Mouse (Mus musculus) embryonic stem cell, embryonic (primary cell): ENCODE measurements around the gene Npepl1.

Experiments
- CTCF ChIA-PET, 4 experiments: fragments of 300-600 bp in 2 of 4; fragments of 350-600 bp in 2 of 4; sonication (Branson Sonifier 250); formaldehyde crosslinking; loops; one replicate each; lab custom pipeline; 2022; ENCODE audit warnings: inconsistent platforms in 2 of 4; lab: Charles Lee
- POLR2A ChIA-PET, 4 experiments: fragments of 300-600 bp in 2 of 4; fragments of 350-600 bp in 2 of 4; sonication (Branson Sonifier 250); formaldehyde crosslinking; loops; one replicate each; lab custom pipeline; 2022; ENCODE audit warnings: antibody characterized with exemption in 4 of 4, inconsistent platforms in 1 of 4; lab: Charles Lee

Npepl1 gene

GRCm38 (mm10) chr2:174126522-174127375 is 16.6 kb downstream of the Npepl1 start:
- ChIA-PET CTCF (interaction anchor here in 1 of 4 experiments (0.9 kb wide), 1 partner anchor 810 kb away, joined by 3 read pairs; no protein-coding TSS in a partner anchor), POLR2A (interaction anchor here (0.6 to 1.5 kb wide), 12 partner anchors 10 to 766 kb away, joined by 3 to 9 read pairs (median 4); partner anchors contain the start of gene Atp5e (in 1 of the 4))

- ChIA-PET CTCF (interaction anchor here in 1 of 4 experiments (0.9 kb wide), 1 partner anchor 809 kb away, joined by 3 read pairs; no protein-coding TSS in a partner anchor), POLR2A (interaction anchor here in 3 of 4 experiments (0.6 to 1.5 kb wide), 11 partner anchors 9 to 765 kb away, joined by 3 to 9 read pairs (median 4); partner anchors contain the start of gene Atp5e (in 1 of the 3))
These were observed 17.2 kb downstream of the Npepl1 start for GRCm38 (mm10) chr2:174127376-174127713.

GRCm38 (mm10) chr2:174128926-174129325 is 18.8 kb downstream of the Npepl1 start:
- CTCF ChIA-PET, result no interaction called here

GRCm38 (mm10) chr2:174130468-174131097 is 20.4 kb downstream of the Npepl1 start:
- ChIA-PET POLR2A (interaction anchor here in 2 of 4 experiments (0.7 to 1.1 kb wide), 3 partner anchors 20 to 143 kb away, joined by 3 to 6 read pairs (median 3); no protein-coding TSS in a partner anchor), CTCF (no interaction called here)

More at GRCm38 (mm10) chr2:174128926-174129325, 18.8 kb downstream of the Npepl1 start:
- POLR2A ChIA-PET, result interaction anchor here in 2 of 4 experiments (0.9 to 1.1 kb wide), 4 partner anchors 8 to 19 kb away, joined by 3 read pairs; partner anchors contain the start of gene Npepl1 (in 1 of the 2)

GRCm38 (mm10) chr2:174132413-174132969 is 22.3 kb downstream of the Npepl1 start:
- CTCF ChIA-PET, result no interaction called here

GRCm38 (mm10) chr2:174159035-174159434 is 48.9 kb downstream of the Npepl1 start:
- CTCF ChIA-PET, result interaction anchor here in 1 of 4 experiments (0.7 kb wide), 1 partner anchor 349 kb away, joined by 4 read pairs; no protein-coding TSS in a partner anchor
- POLR2A ChIA-PET, result interaction anchor here in 2 of 4 experiments (0.5 to 0.6 kb wide), 2 partner anchors 32 to 348 kb away, joined by 4 read pairs; no protein-coding TSS in a partner anchor

More at GRCm38 (mm10) chr2:174132413-174132969, 22.3 kb downstream of the Npepl1 start:
- POLR2A ChIA-PET, result interaction anchor here in 1 of 4 experiments (1.0 kb wide), 1 partner anchor 23 kb away, joined by 3 read pairs; no protein-coding TSS in a partner anchor

GRCm38 (mm10) chr2:174160461-174160860 is 50.3 kb downstream of the Npepl1 start:
- CTCF ChIA-PET, result no interaction called here
- POLR2A ChIA-PET, result no interaction called here
